Mouse (Mus musculus): ENCODE measurements around the gene Bhlha15.
A peak's percentile ranks its signal among the peaks of the same experiment; 100 is the strongest.

Gene Bhlha15

DNA sequence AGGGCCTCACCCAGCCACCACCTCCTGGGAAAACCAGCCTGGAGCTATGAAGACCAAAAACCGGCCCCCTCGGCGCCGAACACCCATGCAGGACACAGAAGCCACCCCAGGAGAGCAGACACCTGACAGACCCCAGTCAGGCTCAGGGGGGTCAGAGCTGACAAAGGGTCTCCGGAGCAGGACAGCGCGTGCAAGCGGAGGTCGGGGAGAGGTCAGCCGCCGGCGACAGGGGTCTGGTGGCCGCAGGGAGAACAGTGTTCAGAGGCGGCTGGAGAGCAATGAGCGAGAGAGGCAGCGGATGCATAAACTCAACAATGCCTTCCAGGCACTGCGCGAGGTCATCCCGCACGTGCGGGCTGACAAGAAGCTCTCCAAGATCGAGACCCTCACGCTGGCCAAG lies 940 bp downstream of the Bhlha15 start:
- DNase-seq (ENCODE audit: low read depth): no peak

GRCm38 (mm10) chr5:144192673-144193072 lies 2.6 kb downstream of the Bhlha15 start:
- no peak for DNase-seq (ENCODE audit: low read depth)

GRCm38 (mm10) chr5:144194416-144194815 lies 4.3 kb downstream of the Bhlha15 start:
- no peak for DNase-seq (ENCODE audit: low read depth)

- no peak for DNase-seq (ENCODE audit: low read depth)
These were observed 5.5 kb downstream of the Bhlha15 start for GRCm38 (mm10) chr5:144195567-144195966.

DNA sequence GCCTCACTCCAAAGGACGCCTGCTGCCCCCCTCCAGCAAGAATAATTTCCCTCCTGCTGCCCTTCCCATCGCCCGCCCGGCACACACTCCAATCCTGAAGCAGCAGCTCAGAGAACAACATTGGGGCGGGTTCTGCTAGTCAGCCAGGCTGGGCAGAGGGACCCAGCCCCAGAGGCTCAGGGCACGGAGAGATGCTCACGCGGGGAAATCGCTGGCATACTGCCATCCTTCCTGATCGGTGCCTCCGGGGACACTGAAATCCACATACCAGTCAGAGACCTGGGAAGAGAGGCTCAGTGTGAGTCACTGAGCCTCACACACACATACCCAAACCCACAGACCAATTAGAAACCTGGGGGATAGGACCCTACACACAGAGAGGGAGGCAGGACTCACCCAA lies 10.5 kb downstream of the Bhlha15 start:
- no peak for DNase-seq (ENCODE audit: low read depth)

DNA sequence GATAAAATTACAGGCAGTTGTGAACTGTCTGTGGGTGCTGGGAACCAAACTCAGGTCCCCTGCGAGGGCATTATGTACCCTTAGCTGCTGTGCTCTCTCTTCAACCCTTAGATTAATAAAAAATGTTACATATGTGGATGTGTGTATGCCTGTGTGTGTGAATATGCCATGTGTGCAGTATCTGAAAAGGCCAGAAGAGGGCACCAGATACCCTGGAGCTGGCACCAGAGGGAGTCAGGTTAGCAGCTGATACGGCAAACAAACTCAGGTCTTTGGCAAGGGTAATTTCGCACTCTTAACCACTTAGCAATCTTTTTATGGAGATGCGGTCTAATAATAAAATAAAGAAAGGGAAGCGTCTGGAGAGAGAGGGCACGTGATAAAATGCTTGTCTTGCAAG lies 12.3 kb downstream of the Bhlha15 start:
- DNase-seq (ENCODE audit: low read depth): no peak

- no peak for DNase-seq (ENCODE audit: low read depth)
These were observed 13.4 kb downstream of the Bhlha15 start for GRCm38 (mm10) chr5:144203398-144203959.

DNA sequence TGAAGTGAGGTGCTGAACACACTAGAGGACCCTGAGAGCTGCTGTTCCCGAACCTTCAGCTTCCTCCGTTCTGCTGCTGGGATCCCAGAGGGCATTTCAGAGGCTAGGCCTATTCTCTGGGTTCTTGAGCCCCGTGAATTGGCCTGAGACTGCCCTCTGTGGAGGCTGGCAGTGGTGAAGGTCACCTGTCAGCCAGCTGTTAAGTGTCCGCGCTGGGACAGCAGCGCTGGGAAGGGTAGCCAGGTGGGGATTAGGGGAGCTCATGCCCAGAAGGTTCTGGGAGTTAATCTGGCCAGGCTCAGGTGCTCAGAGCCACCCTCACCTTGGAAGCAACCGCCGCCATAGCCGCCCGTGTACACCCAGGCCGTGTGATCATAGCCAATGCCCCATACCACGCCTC lies 14.2 kb downstream of the Bhlha15 start:
- no peak for DNase-seq (ENCODE audit: low read depth)

DNA sequence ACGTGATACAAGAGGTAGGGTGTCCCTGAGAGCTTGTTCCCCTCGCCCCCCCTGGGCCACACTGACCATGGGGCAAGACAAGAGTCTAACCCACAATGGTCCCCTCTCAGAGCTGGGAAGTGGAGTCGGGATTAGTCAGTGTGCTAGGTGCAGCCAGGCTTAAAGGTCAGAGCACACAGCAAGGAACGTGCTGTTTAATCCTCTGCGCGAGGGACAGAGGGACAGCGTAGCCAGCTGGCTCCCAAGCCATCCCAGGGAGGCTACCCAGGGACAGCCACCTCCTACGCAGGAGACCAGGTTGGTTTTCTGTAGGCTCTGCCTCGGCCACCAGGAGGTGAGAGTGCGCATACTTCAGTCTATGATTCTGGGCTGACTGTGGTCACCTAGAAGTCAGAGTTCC lies 14.8 kb downstream of the Bhlha15 start:
- no peak for DNase-seq (ENCODE audit: low read depth)

DNA sequence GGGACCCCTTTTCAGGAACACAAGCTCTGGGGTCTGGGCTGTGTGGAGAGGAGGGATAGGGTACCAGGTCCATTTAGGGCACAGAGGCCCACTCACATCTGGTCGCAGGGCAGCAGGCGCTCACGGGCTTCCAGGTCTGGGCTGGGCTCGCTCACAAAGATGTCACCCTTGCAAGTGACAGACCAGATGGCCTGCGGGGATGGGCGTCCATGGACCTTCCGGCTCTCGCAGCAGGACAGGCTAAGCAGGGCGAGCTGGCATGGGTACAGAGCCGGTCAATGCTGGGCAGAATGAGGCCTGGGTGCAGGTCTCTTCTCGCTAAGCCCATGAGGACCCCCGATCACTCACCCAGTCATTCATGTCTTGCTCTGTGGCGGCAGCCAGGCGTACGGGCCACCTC lies 16.0 kb downstream of the Bhlha15 start:
- no peak for DNase-seq (ENCODE audit: low read depth)

DNA sequence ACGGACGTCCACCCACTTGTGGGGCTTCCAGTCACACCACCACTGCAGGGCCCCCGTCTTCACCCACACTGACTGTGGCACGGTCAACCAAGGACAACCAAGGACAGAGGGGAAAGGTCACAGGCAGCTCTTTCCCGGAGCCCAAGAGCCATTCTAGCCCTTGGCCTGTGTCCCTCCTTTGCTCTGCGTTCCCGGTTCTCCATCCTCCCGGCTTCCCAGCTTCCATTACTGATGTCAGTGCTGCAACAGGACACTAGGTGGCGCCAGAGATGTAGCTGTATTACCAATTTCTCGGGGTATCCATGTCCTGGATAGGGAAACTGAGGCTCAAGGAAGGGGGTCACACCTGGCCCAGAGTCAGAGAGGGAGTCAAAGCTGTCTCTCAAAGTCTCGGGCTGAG lies 17.4 kb downstream of the Bhlha15 start:
- no peak for DNase-seq (ENCODE audit: low read depth)

DNA sequence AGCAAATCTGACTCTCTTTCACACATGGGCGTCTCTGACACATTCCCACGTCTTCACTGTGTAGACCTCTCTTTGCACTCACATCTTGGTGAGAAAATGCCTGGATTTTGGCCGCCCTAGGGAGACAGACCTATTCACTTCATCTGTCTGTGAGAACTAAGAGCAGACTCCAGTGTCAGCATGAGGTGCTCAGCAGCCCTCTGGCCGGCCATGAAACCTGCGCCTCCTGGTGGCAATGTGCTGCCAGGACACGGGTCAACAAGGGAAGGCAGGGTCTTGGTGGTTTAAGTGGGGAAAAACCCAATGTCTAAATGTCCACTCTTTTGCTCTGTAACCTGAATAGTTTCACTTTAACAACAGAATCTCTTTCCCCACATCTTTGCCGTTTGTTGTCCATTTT lies 24.4 kb downstream of the Bhlha15 start:
- DNase-seq (ENCODE audit: low read depth): no peak

DNA sequence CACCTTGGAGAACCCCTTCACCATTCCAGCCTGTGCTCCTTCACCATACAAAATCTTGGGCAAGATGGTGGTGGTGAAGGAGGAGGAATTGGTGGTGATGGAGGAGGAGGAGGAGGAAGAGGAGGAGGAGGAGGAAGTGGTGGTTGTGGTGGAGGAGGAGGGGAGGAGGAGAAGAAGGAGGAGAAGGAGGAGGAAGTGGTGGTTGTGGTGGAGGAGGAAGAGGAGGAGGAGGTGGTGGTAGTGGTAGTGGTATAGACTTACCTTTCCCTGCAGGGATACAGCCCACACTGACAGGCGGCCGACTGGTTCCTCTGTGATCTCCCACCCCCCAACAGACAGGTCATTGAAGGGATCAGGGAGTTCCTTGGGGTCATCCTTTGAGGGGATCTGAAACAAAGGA lies 25.9 kb downstream of the Bhlha15 start:
- DNase-seq (ENCODE audit: low read depth): no peak

- no peak for DNase-seq (ENCODE audit: low read depth)
These were observed 28.0 kb downstream of the Bhlha15 start for GRCm38 (mm10) chr5:144218061-144218460.

DNA sequence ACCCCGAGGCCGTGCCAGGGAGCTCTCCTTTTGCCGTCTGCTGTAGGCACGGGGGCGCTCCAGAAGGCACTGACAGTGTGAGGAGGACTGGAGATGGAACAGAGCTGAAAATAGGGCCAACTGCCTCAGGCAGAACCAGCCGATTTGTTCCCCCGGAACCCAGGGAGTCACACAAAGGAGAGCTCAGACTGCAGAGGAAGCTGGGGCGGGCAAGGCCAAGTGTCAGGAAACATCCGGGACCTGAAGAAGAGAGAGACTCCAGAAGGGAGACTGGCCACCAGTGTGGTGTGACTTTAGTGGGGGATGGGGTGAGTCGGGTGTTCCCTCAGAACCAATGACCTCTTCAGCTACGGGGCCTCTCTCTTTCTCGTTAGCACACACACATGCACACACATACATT lies 29.2 kb downstream of the Bhlha15 start:
- no peak for DNase-seq (ENCODE audit: low read depth)

GRCm38 (mm10) chr5:144219936-144220335 lies 29.9 kb downstream of the Bhlha15 start:
- DNase-seq (ENCODE audit: low read depth): no peak

DNA sequence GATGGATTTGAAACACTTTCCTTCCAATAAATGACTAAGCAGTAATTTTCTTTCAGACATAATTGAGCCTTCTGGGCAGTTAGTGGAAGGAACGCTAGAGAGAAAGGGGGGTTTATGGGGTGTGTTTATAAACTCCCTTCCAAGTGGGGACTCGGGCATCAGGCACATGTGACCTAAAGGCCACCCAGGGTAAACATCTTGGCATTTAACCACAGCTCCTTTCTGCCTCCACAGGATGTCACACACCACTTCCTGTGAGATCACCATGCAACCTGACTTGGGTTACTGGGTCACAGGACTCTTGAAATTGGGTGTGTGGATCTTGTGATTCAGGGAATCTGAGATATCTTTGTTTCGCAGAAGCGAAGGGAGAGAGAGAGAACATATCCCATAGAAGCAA lies 31.2 kb downstream of the Bhlha15 start:
- DNase-seq (ENCODE audit: low read depth): no peak

- no peak for DNase-seq (ENCODE audit: low read depth)
These were observed 32.9 kb downstream of the Bhlha15 start for GRCm38 (mm10) chr5:144222811-144223502.

- peak; percentile 89 for DNase-seq (ENCODE audit: low read depth)
These were observed 33.4 kb downstream of the Bhlha15 start, which contains the start of gene Tecpr1 for GRCm38 (mm10) chr5:144223503-144223862. Gene Tecpr1 (minus strand): TSS chr5:144223615.

GRCm38 (mm10) chr5:144223899-144224816 lies 34.1 kb downstream of the Bhlha15 start:
- DNase-seq (ENCODE audit: low read depth): no peak

DNA sequence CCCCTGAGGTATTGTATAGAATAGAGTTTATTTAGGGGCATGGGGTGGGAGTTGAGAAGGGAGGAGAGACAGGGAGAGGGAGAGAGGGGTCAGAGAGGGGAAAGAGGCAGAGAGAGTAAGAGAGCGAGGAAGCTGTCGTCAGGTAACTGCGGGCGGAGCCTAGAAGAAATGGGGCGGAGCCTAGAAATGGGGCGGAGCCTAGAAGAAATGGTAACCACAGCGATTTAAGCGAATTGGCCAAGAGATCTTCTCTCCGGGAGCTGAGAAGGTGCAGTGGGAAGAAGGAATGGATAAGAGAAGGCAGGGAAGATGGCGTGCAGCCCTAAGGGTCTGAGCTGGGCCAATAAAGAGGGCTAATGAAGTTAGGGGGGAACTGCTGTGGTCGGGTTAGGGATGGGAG lies 36.1 kb downstream of the Bhlha15 start:
- no peak for DNase-seq (ENCODE audit: low read depth)

DNA sequence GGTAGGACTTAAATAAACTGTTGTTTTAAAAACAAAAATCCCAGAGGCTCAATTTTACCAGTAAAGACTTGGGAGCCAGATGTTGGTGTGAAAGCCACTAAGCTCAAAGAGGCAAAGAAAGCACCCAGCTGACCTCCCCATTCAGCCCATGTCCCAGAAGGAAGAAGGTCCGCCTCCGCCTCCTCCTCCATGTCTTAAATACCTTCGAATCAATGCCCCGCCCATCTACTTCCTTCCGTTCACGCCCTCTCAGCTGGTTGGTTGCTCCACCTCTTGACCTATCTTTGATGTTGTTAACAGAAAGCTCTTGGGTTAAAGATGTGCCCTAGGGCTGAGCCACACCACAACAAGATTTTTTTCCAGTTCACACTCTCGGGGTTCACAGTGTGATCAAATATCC lies 40.1 kb downstream of the Bhlha15 start:
- DNase-seq (ENCODE audit: low read depth): no peak

GRCm38 (mm10) chr5:144231410-144231809 lies 41.3 kb downstream of the Bhlha15 start:
- DNase-seq (ENCODE audit: low read depth): no peak
